Mouse (Mus musculus) midbrain, embryonic 11.5 days (tissue): ENCODE measurements around the gene Ugt1a9. TPM values are rescaled to one million over a fixed set of nuclear protein-coding genes. Genes with fewer than 3 reads are reported as not detected.
A peak's percentile ranks its signal among the peaks of the same experiment; 100 is the strongest.

Experiments
- ATAC-seq: fragments of 200-750 bp; cut with Nextera tagmentation; 2 replicates; pipeline ENCODE4 v1.8.0; 2017; ENCODE audit warnings: moderate TSS enrichment, moderate library complexity; ENCODE audit not compliant: low FRiP score
- DNase-seq: peaks from one replicate; pipeline ENCODE4 v3.0.0; 2015; ENCODE audit warnings: low spot score; ENCODE audit errors: missing footprints
- H3K27ac ChIP-seq: fragments of 300-500 bp; sonication (generic); 2 replicates; pipeline ENCODE4 v1.5.1; 2014; ENCODE audit warnings: low read depth, low read length
- H3K27me3 ChIP-seq: fragments of 300-500 bp; sonication (generic); 2 replicates; pipeline ENCODE4 v1.6.1; 2014; ENCODE audit warnings: mild to moderate bottlenecking, low read length, moderate library complexity, mixed read lengths; ENCODE audit not compliant: control insufficient read depth, insufficient read depth
- H3K36me3 ChIP-seq: fragments of 300-500 bp; sonication (generic); 2 replicates; pipeline ENCODE4 v1.6.1; 2014; ENCODE audit warnings: mild to moderate bottlenecking, low read length, moderate library complexity, mixed read lengths; ENCODE audit not compliant: control insufficient read depth, insufficient read depth
- H3K4me1 ChIP-seq: fragments of 300-500 bp; sonication (generic); 2 replicates; pipeline ENCODE4 v1.6.1; 2014; ENCODE audit warnings: low read length; ENCODE audit not compliant: control insufficient read depth, insufficient read depth
- H3K4me2 ChIP-seq: fragments of 300-500 bp; sonication (generic); 2 replicates; pipeline ENCODE4 v1.6.1; 2014; ENCODE audit warnings: mild to moderate bottlenecking, moderate library complexity
- H3K4me3 ChIP-seq: fragments of 300-500 bp; sonication (generic); 2 replicates; pipeline ENCODE4 v1.5.1; 2014; ENCODE audit warnings: low read depth, low read length
- H3K9ac ChIP-seq: fragments of 300-500 bp; sonication (generic); 2 replicates; pipeline ENCODE4 v1.6.1; 2014; ENCODE audit warnings: low read length
- H3K9me3 ChIP-seq: fragments of 300-500 bp; sonication (generic); 2 replicates; pipeline ENCODE4 v1.6.1; 2016; ENCODE audit warnings: low read length; ENCODE audit not compliant: control insufficient read depth
- WGBS: fragments of 180-500 bp; shearing (Covaris S2); extraction: QIAGEN DNeasy Blood & Tissue Kit; methylation state at CpG from one replicate; pipeline ENCODE4 v1.1.7; 2014; 5-methylcytosine and 5-hydroxymethylcytosine counted together
- polyA plus RNA-seq: library from polyadenylated mRNA; unstranded; fragments of >200 nt; fragmentation: Nextera tagmentation; extraction: Ambion mirVana; gene quantifications from 2 replicates; pipeline ENCODE4 v1.2.1, GENCODE M21; 2014

Gene Ugt1a9
- polyA plus RNA-seq, 1 experiment from 2014 or later: not detected

DNA sequence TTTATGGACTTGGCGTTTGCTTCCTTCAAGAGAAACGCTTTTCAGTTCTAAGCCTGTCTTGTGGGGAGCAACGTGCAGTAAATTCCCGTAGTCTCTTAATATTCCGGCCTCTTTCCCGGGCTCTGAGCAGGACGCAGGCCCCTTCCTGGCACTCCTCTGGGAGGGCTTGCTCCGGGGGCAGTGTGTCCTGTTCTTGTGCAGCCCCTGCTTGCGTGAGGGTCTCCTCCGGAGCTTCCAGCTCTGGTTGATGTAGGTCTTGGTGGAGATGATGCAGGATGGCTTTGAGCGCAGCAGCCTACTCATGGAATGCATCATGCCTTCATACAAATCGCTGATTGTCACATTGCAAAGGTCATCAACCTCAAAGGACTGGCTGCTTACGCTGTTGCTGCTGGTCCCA, 195.5 kb downstream of the Ugt1a9 start:
- no peaks in the 10 kb centered on the region for H3K27me3 ChIP-seq
- ATAC-seq (no peak), DNase-seq (no peak)
- H3K4me1 ChIP-seq: no peaks in the 10 kb centered on the region
- no peak overlapping the region for H3K27ac ChIP-seq
- H3K9me3 ChIP-seq: peaks cover 20% of the 10 kb centered on the region
- no peak overlapping the region for H3K9ac ChIP-seq
- H3K36me3 ChIP-seq: peaks cover 88% of the 10 kb centered on the region
- WGBS: 90% methylated on average over 13 of the region's 13 CpGs
- no peak overlapping the region for H3K4me2 ChIP-seq
- no peak overlapping the region for H3K4me3 ChIP-seq

DNA sequence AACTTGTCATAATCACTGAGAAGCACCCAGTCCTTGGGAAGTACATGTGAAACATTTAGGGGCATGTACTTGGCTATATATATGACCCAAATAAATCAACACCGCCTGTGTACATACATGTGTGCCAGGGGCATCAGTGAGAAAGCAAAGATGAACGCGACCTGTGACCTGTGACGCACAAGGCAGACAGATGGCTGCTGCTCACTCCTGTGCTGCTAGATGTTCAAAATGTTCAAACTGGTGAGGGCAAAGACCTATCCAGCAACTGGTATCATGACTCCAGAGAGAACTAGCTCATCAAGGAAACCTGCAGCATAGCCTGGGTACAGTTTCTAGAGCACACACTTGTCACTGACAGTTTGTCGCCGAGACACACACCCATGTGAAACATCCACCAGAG, 196.9 kb downstream of the Ugt1a9 start:
- no peak overlapping the region for H3K27ac ChIP-seq
- H3K9ac ChIP-seq: no peak overlapping the region
- H3K36me3 ChIP-seq: peaks cover 87% of the 10 kb centered on the region
- DNase-seq (no peak), ATAC-seq (peak; percentile 7; the same call in 1 of the 2 replicates)
- no peaks in the 10 kb centered on the region for H3K4me1 ChIP-seq
- 96% methylated on average over 6 of the region's 6 CpGs for WGBS
- no peak overlapping the region for H3K4me2 ChIP-seq
- no peak overlapping the region for H3K4me3 ChIP-seq
- no peaks in the 10 kb centered on the region for H3K27me3 ChIP-seq
- peaks cover 12% of the 10 kb centered on the region for H3K9me3 ChIP-seq

DNA sequence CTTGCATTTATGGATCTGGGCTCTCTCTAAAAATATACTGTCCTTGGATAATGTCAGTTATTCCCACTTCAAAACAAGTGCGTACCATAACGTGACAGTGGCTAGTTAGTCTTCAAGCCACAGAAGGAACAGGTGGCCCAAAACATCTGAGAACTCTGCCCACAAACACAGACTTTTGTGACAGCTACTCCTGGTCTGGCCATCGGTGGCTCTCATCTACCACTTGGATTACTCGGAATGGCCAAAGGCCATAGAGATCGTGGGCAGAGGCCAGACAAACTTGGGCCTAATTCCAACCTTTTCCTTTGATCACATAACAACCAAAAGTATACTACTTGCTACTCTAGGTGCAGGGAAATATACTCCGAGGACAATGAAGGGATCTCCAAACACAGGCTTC, 197.5 kb downstream of the Ugt1a9 start:
- H3K9ac ChIP-seq: no peak overlapping the region
- DNase-seq: no peak
- no peaks in the 10 kb centered on the region for H3K4me1 ChIP-seq
- ATAC-seq: no peak
- peaks cover 12% of the 10 kb centered on the region for H3K9me3 ChIP-seq
- H3K27ac ChIP-seq: no peak overlapping the region
- H3K36me3 ChIP-seq: peaks cover 86% of the 10 kb centered on the region
- H3K27me3 ChIP-seq: no peaks in the 10 kb centered on the region
- no peak overlapping the region for H3K4me3 ChIP-seq
- WGBS: 85% methylated on average over 6 of the region's 6 CpGs
- H3K4me2 ChIP-seq: no peak overlapping the region

Other genes starting within 250 kb of the Ugt1a9 start
- 34.1 and 35.3 TPM in 2 replicates for gene Dgkd, start 217.5 kb upstream of the Ugt1a9 start, polyA plus RNA-seq
- 27.9 and 29.2 TPM in 2 replicates for gene Usp40, start 62.2 kb upstream of the Ugt1a9 start, polyA plus RNA-seq
- gene Ugt1a10, start 15.4 kb upstream of the Ugt1a9 start, polyA plus RNA-seq: not detected in 2 replicates
- not detected in 2 replicates for gene Ugt1a8, start 17.0 kb downstream of the Ugt1a9 start, polyA plus RNA-seq
- 0.97 and 1.2 TPM in 2 replicates for gene Ugt1a7c, start 24.3 kb downstream of the Ugt1a9 start, polyA plus RNA-seq
- not detected in 2 replicates for gene Ugt1a6b, start 32.5 kb downstream of the Ugt1a9 start, polyA plus RNA-seq
- gene Ugt1a6a, start 64.0 kb downstream of the Ugt1a9 start, polyA plus RNA-seq: not detected in 2 replicates
- not detected in 2 replicates for gene Ugt1a5, start 95.2 kb downstream of the Ugt1a9 start, polyA plus RNA-seq
- gene Ugt1a2, start 129.8 kb downstream of the Ugt1a9 start, polyA plus RNA-seq: not detected in 2 replicates
- gene Dnajb3, start 135.0 kb downstream of the Ugt1a9 start, polyA plus RNA-seq: 13.4 and 15.4 TPM in 2 replicates
- gene Ugt1a1, start 141.2 kb downstream of the Ugt1a9 start, polyA plus RNA-seq: not detected in 2 replicates
- 1.6 and 1.7 TPM in 2 replicates for gene Mroh2a, start 156.2 kb downstream of the Ugt1a9 start, polyA plus RNA-seq
- gene Hjurp, start 206.8 kb downstream of the Ugt1a9 start, polyA plus RNA-seq: 135 TPM in 2 replicates
- not detected in 2 replicates for gene Trpm8, start 206.9 kb downstream of the Ugt1a9 start, polyA plus RNA-seq